Mouse (Mus musculus) testis, adult 2 months (tissue): ENCODE measurements around the gene Cd209g.
"Not testable (repeated sequence)": the region's sequence is repeated elsewhere in the genome, so short reads cannot be mapped to it uniquely, and the experiment has no call there.

Experiments
- CTCF ChIP-seq: fragments of 200-500 bp; IDR thresholded peaks from 2 replicates; pipeline ENCODE4 v1.5.1; 2012; ENCODE audit warnings: low read depth, mild to moderate bottlenecking, inconsistent platforms, low read length, moderate library complexity; ENCODE audit not compliant: control insufficient read depth, insufficient read depth, insufficient replicate concordance
- POLR2A ChIP-seq: fragments of 200-500 bp; IDR thresholded peaks from 2 replicates; pipeline ENCODE4 v1.6.1; 2012; ENCODE audit warnings: low read depth, mild to moderate bottlenecking, inconsistent platforms, low read length, moderate library complexity; ENCODE audit not compliant: control insufficient read depth

DNA sequence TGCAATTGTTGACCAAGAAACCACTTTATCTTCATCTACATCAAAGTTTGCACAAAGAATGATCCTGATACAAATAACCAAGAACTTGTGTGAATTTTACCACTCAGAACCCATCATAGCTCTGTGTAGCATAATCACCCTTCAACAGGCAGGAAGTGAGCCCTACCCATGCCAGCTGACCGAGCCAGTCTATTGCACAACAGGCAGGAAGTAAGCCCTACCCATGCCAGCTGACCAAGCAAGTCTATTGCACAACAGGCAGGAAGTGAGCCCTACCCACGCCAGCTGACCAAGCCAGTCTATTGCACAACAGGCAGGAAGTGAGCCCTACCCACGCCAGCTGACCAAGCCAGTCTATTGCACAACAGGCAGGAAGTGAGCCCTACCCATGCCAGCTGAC lies 45.4 kb upstream of the Cd209g start:
- not testable (repeated sequence) for TF ChIP-seq CTCF, POLR2A
